Mouse (Mus musculus): ENCODE results near the gene Gca.

- TF ChIP-seq MAZ (IDR thresholded peaks at IDR 0.05; ENCODE audit: low read depth, low read length) (no peak), GABPA (IDR thresholded peaks at IDR 0.05; ENCODE audit: insufficient replicate concordance, low read depth, low read length) (no peak), ZMIZ1 (IDR thresholded peaks at IDR 0.05; ENCODE audit: low read depth, low read length) (no peak), HCFC1 (IDR thresholded peaks at IDR 0.05; ENCODE audit: low read depth, low read length) (no peak)
Observed at GRCm38 (mm10) chr2:62743098-62743497, 79.0 kb downstream of the Gca start.
